Mouse (Mus musculus): ENCODE measurements at regions not wholly inside any gene's neighbourhood (a gene's known extent, or its start where the extent isn't known, plus 50 kb on each side); places are given as distances from the start of the nearest gene placed in this dataset.

GRCm38 (mm10) chr14:72081473-72081872 is 410.2 kb downstream of the Gm9195 start:
- no peak for DNase-seq

- no peak for DNase-seq
Measured at GRCm38 (mm10) chr14:72064111-72064812, 427.4 kb downstream of the Gm9195 start.

- no peak for DNase-seq
Measured at GRCm38 (mm10) chr14:72042881-72043236, 448.8 kb downstream of the Gm9195 start.

GRCm38 (mm10) chr14:72042112-72042880 is 449.3 kb downstream of the Gm9195 start:
- DNase-seq: no peak

GRCm38 (mm10) chr14:72030396-72030795 is 461.2 kb downstream of the Gm9195 start:
- no peak for DNase-seq

- peak; percentile 49 for DNase-seq
Measured at GRCm38 (mm10) chr14:72027362-72028020, 464.1 kb downstream of the Gm9195 start.

GRCm38 (mm10) chr14:72004371-72004770 is 487.3 kb downstream of the Gm9195 start:
- DNase-seq: no peak

GRCm38 (mm10) chr14:72002205-72003138 is 489.2 kb downstream of the Gm9195 start:
- no peak for DNase-seq

GRCm38 (mm10) chr14:71973016-71973415 is 518.6 kb downstream of the Gm9195 start:
- DNase-seq: no peak

- no peak for DNase-seq
Measured at GRCm38 (mm10) chr14:71972521-71972920, 519.1 kb downstream of the Gm9195 start.

- DNase-seq: peak; percentile 11
Measured at GRCm38 (mm10) chr14:71967646-71968045, 524.0 kb downstream of the Gm9195 start.

GRCm38 (mm10) chr14:71963389-71964169 is 528.1 kb downstream of the Gm9195 start:
- no peak for DNase-seq

- no peak for DNase-seq
Measured at GRCm38 (mm10) chr14:71948701-71949100, 542.9 kb downstream of the Gm9195 start.

GRCm38 (mm10) chr14:71937157-71937485 is 554.5 kb downstream of the Gm9195 start:
- no peak for DNase-seq

- DNase-seq: no peak
Measured at GRCm38 (mm10) chr14:71936373-71937156, 555.1 kb downstream of the Gm9195 start.

GRCm38 (mm10) chr14:71915964-71916363 is 575.7 kb downstream of the Gm9195 start:
- DNase-seq: no peak

GRCm38 (mm10) chr14:71910936-71911335 is 580.7 kb downstream of the Gm9195 start:
- no peak for DNase-seq

- no peak for DNase-seq
Measured at GRCm38 (mm10) chr14:71895468-71895867, 596.2 kb downstream of the Gm9195 start.

GRCm38 (mm10) chr14:71894811-71895210 is 596.8 kb downstream of the Gm9195 start:
- DNase-seq: no peak

- DNase-seq: no peak
Measured at GRCm38 (mm10) chr14:71893361-71893760, 598.3 kb downstream of the Gm9195 start.

- no peak for DNase-seq
Measured at GRCm38 (mm10) chr14:71891667-71892066, 600.0 kb downstream of the Gm9195 start.

All from lung, postnatal 10 days (tissue).